Mouse (Mus musculus): ENCODE results near the gene Setdb1.
"Not testable (repeated sequence)": the region's sequence is repeated elsewhere in the genome, so short reads cannot be mapped to it uniquely, and the experiment has no call there.

Gene Setdb1

DNA sequence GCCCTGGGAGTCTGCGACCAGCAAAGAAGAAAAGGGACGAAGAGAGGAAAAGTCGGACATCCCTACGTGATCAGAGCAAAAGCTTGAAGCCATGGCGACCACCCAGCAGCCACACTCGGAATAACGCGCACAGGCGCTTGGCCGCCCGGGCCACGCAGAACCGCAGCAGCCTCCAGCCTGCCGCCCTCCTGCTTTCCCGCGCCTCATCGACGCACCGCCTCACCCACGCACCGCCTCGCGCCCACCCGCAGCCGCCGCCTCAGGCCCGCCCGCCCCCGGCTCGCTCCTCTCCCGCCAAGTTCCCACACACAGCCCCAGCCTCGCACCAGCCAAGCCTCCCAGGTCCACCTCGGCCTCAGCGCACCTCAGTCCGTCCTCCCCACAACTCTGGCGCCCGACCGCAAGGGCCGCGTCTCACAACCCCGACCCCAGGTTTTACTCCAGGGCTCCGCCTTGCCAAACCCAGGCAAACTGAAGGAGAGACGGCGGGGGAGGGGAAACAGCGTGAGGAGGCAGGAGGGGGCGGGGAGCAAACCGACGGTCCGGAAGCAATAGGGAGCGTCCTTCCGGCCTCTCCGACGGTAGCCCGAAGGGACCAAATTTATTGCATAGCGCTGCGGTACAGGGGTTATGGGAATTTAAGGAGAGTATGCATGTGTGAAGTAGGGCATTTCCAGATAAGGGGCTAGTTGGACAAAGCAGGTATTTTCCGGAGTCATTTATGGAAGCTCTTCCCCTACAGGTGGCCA lies at the start of gene Setdb1:
Gene Setdb1, minus strand, starts transcription at position 502 of the 749 bp plus-strand sequence.
- DNase-seq = peak; percentile 90 to 92

DNA sequence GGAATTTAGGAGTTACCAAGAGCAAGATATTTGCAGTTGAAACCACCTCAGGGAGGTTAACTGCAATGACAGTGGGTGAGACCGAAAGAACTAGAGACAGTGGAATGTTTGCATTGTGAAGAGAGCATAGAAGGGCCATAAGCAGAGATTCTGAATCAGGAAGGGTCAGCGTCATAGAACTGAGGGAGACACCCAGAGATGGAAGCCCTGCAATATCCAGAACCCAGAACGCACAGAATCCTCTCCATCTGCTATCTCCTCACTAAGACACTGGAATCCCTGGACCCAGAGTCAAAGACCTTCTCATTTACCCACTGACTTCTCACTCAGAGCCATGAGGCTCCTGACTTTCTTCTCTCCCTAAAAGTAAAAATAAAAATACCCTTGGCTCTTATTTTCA lies 45.7 kb upstream of the Setdb1 start, which contains the start of gene 4930558C23Rik:
Gene 4930558C23Rik, minus strand, starts transcription at position 101 of the 400 bp plus-strand sequence.
- no peak for DNase-seq

DNA sequence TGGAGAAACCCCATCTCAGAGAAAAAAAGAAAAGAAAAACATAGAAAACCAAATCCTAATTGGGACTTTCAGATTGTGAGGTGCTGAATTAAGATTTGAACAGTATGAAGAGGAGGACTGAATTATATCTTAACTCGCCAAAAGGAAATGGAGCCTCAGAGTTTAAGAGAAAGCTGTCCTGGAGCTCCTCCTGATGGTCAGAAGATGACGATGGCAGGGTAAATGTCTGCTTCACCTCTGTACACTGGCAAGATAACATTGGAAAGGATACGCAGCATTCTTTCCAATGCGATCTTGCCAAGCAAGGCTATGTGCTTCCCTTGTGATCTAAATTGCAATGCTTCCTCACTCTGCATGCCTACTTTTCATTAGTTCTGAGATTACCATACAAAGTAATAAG lies 37.4 kb upstream of the Setdb1 start:
- peak; percentile 17 to 30 for DNase-seq

DNA sequence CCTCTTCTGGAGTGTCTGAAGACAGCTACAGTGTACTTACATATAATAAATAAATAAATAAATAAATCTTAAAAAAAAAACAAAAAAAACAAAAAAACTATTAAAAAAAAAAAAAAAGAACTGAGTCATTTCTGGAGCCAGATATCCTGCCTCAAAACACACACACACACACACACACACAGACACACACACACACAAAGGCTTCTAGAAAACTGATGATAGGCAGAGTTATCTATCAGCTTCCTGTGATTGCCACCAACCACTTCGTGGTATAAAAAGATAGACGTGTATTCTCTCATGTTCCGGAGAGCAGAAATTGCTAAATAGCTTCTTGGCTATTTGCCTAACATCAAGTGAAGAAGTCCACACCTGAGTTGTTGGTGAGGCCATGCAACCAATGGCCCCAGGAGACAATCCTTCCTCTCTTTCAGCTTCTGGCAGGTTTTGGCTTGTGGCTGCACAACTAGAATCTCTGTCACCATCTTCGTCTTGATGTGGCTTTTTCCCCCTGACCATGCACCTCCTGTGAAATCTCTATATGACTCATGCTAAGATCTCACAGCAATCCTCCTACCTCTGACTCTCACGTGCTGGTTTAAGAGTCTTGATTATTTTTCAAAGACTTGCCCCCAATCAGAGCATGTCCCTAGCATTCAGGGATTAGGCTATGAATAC lies 28.5 kb upstream of the Setdb1 start:
- DNase-seq = no peak

DNA sequence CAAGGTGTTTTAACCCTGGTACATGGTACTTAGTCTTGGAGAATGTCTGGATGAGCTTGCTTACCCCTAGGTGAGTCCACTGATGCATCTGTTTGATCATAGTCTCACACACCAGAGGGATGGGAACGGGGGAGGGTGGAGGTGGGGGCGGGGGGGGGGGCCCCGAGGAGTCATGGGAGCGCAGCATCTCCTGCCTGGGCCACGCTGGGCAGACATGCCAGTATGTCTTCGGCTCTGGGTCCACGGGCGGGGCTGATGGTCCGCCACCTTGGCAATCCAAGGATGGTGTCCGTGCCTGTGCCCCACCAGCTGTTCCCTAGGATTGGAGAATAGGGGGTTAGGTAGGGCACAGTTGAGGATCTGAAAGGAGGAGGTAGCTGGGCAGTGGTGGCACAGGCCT lies 16.2 kb upstream of the Setdb1 start:
- DNase-seq = no peak

DNA sequence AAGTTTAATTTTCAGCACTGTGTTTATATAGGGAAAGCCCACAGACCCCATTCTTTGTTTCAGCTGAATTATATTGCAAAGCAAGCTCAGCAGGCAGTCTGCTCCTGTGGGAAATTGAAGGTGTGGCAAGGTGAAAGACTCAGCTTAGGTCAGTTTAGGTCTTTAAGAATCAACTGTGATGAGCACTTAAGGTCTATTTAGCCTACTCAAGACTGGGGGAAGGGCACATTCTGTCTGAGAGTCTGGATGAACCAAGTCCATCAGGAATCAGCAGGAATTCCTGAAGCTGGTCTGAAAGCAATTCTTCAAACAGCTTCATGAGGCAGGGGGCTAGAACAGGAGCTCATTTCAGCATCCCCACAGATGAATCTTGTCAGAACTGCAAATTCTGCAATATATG lies 13.1 kb upstream of the Setdb1 start:
- no peak for DNase-seq

DNA sequence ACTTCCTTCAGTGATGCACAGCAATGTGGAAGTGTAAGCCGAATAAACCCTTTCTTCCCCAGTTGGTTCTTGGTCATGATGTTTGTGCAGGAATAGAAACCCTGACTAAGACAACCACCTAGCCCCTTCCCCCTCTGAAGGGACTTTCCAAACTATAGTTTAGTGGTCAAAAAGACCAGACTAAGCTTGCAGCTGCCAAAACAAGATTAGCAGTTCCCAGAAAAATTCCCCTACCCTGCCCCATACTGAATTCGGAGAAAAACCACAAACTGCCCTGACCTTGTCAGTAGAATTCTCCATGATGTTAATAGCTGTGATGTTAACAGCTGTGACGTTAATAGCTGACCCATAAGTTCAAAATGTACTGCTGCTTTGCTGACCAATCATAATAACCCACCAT lies 3.3 kb upstream of the Setdb1 start:
- not testable (repeated sequence) for DNase-seq

DNA sequence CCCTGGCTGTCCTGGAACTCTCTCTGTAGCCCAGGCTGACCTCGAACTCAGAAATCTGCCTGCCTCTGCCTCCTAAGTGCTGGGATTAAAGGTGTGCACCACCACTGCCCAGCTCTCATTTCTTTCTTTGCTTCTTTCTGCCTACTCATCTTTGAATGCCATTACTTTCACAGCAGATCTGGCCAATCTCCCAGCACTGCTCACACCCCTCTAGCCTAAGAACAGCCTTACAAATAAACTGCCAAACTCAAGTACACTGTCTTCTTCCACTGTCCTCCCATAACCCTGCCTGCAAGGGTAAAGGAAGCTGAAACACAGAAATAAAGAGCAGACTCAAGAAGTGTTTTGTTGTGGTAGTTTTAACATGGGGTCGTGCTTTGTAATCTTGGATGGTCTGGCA lies 744 bp upstream of the Setdb1 start:
- DNase-seq = no peak

DNA sequence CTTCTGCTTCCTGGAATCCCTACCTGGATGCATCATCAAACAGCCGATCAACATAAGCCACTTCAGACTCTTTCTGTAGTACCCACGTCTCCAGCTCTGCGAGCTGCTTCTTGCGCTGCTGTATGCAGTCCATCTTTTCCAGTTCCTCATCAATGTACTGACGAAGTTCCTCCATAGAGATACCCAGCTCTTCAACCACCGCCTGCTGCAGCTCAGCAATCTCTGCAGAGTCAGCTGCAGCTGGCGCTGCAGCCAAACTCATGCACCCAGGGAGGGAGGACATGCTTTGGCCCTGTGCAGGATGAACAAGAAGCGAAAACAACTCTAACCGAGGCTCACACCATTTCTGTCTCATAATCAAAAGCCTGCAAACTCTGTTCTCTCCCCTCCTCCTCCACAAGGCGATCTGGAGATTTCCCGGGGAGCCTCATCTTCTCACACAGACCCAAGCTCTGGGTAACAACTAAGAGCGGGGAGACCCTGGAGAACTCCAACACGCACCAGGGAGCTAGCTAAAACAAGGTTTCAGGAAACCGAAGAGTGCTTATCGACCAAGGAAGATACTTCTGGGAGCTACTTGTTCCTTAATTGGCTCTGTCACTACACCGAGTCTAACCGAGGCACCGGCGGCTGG lies 974 bp downstream of the Setdb1 start:
- peak in 1 of 2 experiments; percentile 12 for DNase-seq

DNA sequence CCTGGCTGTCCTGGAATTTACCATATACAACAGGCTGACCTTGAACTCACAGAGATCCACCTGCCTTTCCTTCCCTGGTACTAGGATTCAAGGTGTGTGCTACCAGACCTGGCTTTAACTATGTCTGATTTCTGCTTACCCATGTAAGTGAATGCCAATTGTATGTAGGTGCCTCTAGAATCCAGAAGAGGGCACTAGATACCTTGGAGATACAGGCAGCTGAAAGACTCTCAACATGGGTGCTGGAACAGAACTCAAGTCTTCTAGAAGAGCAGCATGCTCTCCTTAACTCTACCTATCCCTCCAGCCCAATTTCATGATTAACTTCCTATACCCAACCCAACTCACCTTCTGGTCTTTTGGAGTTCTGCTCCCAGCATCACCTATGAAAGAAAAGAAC lies 7.5 kb downstream of the Setdb1 start:
- DNase-seq = peak; percentile 33 to 40

DNA sequence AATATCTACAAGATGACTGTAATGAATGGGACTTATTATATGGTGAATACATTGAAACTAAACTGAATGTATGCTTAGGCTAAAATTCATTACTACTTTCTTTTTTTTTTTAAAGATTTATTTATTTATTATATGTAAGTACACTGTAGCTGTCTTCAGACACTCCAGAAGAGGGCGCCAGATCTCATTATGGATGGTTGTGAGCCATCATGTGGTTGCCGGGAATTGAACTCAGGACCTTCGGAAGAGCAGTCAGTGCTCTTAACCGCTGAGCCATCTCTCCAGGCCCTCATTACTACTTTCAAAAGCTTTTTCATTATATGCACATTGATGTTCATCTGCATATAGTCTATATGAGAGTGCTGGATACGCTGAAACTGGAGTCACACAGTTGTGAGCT lies 8.7 kb downstream of the Setdb1 start:
- not testable (repeated sequence) for DNase-seq

DNA sequence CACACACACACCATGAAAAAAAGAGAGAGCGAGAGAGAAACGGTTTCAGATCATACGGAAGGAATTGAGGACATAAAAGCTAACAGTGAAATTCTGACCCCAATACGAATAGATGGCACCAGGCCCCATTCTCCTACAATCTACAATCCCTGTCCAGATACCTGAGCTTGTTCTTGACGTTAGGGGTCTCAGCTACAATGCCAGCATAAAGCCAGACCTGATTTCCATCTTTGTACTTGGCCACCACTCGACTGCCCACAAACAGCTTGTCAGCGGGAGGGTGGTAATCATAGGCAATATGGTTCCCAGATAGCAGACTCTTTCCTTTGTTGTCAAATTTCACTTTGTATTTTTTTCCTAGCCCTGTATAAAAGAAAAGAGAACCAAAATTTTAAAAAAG lies 10.5 kb downstream of the Setdb1 start:
- no peak for DNase-seq

DNA sequence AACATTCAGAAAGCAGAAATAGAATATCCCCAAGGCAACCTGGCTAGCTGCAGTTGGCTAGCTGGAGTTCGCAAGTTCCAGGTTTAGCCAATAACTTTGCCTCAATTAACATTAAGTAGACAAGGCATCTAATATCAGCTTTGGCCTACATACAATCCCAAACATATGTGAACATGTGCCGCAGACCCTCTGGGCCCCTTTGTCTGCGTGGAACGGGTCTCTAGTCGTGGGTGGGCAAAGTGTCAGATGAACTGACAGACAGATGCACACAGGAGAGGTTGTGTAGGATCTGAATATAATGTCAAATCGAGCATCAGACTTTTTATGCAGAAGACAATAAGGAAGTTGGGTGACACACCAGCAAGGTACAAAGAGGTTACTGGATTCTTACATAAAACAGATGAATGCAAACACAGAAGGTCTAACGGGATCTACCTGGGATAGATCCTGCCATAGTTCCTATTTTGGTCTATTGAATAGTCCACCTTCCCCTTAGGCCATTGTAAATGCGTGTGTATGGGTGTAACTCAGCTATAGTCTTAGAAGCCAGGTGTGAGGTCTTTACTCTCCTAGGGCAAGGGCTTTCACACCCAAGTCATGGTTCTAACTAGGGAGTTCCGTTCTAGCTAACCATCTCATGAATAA lies 13.5 kb downstream of the Setdb1 start:
- not testable (repeated sequence) for DNase-seq

DNA sequence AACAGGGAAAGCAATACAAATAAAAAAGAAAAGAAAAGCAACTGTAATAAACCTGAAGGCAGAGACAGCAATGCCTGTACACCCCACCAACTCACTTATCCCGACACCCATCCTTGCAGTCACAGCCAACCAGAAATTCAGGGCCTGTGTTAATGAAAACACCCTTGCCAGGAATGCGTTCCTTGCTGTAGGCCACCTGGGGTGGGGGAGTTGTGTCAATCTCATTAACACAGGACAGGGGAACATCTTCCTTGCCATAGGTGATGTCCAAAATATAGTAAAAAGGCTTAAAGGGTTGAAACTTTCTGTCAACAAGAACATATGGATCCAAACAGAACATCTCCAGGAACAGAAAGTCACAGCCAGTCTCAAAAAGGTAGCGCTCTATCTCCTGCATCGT lies 18.8 kb downstream of the Setdb1 start:
- DNase-seq = no peak

DNA sequence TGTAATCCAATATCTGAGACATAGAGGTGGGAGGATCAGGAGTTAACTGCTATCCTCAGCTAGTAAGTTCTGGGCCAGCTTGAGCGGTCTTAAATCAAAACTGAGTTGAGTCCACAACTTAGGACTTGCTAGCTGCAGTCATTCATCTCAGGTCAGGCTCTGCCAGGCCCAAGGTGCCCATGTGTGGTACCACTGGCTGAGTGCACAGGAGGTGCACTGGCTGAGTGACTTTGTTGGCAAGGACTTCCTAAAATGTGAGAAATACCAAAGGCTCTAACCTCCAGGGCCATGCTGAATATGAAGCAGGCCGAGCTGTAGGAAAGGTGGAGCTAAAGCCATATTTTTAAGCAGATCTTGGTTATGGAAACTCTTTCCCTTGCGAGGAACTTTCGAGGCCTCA lies 19.7 kb downstream of the Setdb1 start:
- no peak for DNase-seq

DNA sequence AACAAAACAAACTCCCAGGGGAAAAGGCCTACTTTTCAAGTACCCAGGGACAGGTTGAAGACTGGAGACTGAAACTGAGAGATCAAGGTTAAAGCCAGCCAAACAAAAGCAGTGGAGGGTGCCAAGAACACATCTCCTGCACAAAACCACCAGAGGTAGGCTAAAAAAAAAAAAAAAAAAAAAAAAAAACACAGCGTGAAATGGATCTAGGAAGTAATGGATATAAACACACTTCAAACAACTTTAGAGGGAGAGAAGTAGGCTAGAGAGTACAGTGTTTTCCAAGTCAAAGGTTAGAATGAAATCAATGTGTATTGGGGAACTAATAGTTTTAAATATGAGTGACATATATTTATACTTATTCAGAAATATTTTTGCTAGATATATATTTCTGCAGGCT lies 25.5 kb downstream of the Setdb1 start:
- no peak for DNase-seq

DNA sequence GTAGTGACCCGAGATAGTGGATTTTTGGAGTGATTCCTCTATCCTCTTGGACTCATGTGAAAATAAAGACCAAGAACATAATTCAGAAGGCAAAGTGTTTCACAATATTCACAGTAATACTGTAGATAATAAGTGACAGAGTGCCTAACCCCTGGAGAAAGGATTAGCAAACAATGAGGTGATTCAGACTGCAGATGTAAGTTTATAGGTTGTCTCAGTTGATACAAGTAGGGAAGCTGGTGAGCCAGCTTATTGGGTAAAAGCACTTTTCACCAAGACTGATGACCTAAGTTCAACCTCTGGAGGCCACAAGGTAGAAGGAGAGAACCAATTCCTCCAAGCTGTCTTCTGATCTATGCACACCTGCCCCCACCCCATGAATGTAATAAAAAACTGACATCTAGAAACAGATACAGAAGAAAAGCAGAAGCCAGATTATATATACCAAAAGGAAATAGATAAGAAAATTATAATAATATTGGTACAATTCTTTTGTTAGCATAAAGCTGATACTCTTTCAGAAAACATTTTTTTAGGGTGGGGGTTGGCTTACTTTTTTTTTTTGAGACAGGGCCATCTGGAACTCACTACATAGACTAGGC lies 28.1 kb downstream of the Setdb1 start:
- DNase-seq = no peak

DNA sequence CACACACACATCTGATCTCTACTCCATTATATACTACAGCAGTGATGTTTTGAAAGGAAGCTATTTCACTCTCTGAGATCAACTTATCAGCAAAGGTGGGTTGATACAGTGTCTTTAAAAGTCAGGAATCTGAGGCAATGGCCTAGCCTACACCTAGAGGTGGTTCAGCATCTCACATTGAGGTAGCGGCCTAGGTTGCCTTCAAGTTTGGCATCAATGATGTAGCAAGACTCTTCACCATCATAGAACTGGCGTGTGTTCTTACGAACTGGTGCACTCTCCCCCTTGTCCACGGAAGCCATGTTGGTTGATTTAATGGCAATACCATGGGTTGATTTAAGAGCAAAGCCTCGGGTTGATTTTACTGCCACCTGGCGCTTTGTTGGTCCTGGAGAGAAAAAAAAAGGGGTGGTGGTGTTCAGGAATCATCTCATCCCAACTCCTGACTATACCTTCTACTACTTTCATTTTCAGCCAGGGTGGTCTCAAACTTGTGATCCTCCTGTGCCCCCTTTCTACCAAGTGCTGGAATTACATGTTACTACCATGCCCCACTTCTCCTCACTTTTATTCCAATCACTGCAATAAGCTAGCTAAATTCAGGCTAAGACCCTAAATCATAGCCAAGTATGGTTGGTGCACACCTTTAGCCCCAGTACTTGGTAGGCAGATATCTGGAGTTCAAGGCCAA lies 32.4 kb downstream of the Setdb1 start:
- no peak for DNase-seq

DNA sequence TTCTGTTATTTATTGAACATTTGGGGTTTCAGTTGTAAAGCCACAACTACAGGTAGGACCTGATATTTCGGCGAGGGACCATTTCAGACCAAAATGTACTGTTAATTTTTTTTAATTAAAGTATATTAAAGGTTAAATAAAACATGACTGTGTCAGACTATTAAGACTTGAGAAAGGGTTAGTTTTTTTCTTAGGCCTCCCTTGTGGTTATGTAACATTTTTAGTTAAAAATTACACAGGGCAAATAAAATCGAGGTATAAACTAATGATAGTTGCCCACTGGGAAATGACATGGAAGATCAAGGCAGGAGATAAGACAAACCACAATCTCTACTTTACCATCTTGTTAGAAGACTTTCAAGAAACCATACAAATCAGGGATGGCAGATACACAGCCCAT lies 33.6 kb downstream of the Setdb1 start:
- no peak for DNase-seq

DNA sequence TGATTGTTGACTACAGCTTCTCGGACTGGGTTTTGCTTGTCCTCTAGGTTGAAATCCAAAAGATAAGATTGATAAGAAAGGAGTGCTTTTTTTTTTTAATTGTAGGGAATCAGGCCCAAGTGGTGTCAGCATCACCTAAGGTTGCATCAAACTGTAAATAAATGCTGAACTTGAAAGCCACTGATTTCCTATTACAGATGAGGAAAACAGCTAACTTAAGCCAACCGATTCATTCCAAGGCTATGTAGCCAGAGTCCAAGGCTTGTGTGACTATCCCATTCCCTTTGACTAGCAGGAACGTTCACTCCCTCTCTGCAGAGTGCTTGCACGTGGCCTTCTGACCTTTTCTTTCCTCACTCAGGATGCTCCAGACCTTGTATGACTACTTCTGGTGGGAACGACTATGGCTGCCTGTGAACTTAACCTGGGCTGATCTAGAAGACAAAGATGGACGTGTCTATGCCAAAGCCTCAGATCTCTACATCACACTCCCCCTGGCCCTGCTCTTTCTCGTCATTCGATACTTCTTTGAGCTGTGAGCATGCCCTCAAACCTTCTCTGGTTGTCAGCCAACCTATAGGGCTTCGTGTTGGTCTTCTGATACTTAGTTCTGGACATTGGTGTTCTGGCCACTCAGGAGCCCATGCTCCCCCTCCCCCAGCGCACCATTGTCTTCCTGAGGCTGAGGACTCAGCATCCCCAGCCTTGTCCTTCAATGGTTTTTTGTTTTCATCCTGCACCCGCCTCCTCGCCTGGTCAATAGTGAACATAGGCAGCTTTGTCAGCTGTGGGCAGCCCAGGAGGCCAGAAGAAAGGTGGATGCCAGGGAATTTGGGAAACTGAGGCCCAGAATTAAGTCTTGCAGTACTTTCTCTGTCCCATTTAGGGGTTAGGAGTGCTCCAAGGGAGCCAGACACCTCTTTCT lies 37.0 kb downstream of the Setdb1 start:
- no peak for DNase-seq

DNA sequence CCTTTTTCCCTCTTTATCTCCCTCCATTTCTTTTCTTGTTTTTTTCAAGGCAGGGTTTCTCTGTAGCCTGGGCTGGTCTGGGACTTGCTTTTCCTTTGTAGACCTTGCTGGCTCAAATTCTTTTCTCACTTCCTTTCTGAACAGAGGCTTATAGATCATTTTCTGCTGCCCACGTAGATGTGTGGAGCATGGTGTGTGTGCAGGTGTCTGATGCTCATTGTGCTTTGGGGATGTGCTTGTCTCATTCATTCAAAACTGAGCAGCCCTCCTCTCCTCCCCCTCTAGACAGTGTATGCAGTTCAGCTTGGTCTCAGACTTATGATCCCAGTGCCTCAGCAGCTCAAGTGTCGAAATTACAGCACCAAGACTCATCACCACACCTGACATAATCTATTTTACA lies 37.9 kb downstream of the Setdb1 start:
- DNase-seq = no peak

Measured in B cell, adult 2 months (primary cell).